Mouse (Mus musculus) limb, embryonic 14.5 days (tissue): ENCODE measurements at regions not wholly inside any gene's neighbourhood (a gene's known extent, or its start where the extent isn't known, plus 50 kb on each side); places are given as distances from the start of the nearest gene placed in this dataset.

Source experiments
- ATAC-seq: fragments of 200-750 bp; cut with Nextera tagmentation; 2 replicates; pipeline ENCODE4 v1.8.0; 2017; ENCODE audit warnings: low read depth, moderate number of reproducible peaks, moderate TSS enrichment; ENCODE audit not compliant: low FRiP score
- DNase-seq: peaks from one replicate; pipeline ENCODE4 v3.0.0-alpha.2; 2015; ENCODE audit warnings: low spot score
- H3K27ac ChIP-seq: fragments of 300-500 bp; sonication (generic); replicated peaks from 2 replicates; pipeline ENCODE4 v1.5.1; 2014; ENCODE audit warnings: low read depth, mild to moderate bottlenecking, low read length, moderate library complexity, mixed read lengths
- H3K27me3 ChIP-seq: fragments of 300-500 bp; sonication (generic); 2 replicates; pipeline ENCODE4 v1.6.1; 2014; ENCODE audit warnings: low read length, mixed read lengths; ENCODE audit not compliant: control insufficient read depth, insufficient read depth
- H3K36me3 ChIP-seq: fragments of 300-500 bp; sonication (generic); 2 replicates; pipeline ENCODE4 v1.6.1; 2014; ENCODE audit warnings: mild to moderate bottlenecking, low read length, moderate library complexity, mixed read lengths; ENCODE audit not compliant: control insufficient read depth, insufficient read depth
- H3K4me1 ChIP-seq: fragments of 300-500 bp; sonication (generic); 2 replicates; pipeline ENCODE4 v1.6.1; 2014; ENCODE audit warnings: antibody characterized with exemption, low read length, mixed read lengths; ENCODE audit not compliant: control insufficient read depth, insufficient read depth
- H3K4me2 ChIP-seq: fragments of 300-500 bp; sonication (generic); replicated peaks from 2 replicates; pipeline ENCODE4 v1.6.1; 2014; ENCODE audit warnings: low read depth, mild to moderate bottlenecking, low read length, moderate library complexity; ENCODE audit not compliant: severe bottlenecking
- H3K4me3 ChIP-seq: fragments of 300-500 bp; sonication (generic); replicated peaks from 2 replicates; pipeline ENCODE4 v1.5.1; 2014; ENCODE audit warnings: low read length
- H3K9ac ChIP-seq: fragments of 300-500 bp; sonication (generic); 2 replicates; pipeline ENCODE4 v1.6.1; 2014; ENCODE audit warnings: mild to moderate bottlenecking, low read depth, low read length, moderate library complexity; ENCODE audit not compliant: severe bottlenecking
- H3K9me3 ChIP-seq: fragments of 300-500 bp; sonication (generic); 2 replicates; pipeline ENCODE4 v1.6.1; 2016; ENCODE audit warnings: low read length; ENCODE audit not compliant: control insufficient read depth
- POLR2A ChIP-seq: fragments of 200-500 bp; IDR thresholded peaks from 2 replicates; pipeline ENCODE4 v1.8.0; 2012; ENCODE audit warnings: inconsistent platforms, mild to moderate bottlenecking, moderate library complexity, borderline replicate concordance; ENCODE audit not compliant: insufficient read depth, insufficient read length; ENCODE audit errors: extremely low read depth
- WGBS: fragments of 180-500 bp; shearing (Covaris S2); extraction: QIAGEN DNeasy Blood & Tissue Kit; methylation state at CpG from one replicate; pipeline ENCODE4 v1.1.7; 2014; 5-methylcytosine and 5-hydroxymethylcytosine counted together

- no peaks in the 10 kb centered on the region for H3K9me3 ChIP-seq
Observed at GRCm38 (mm10) chr13:32611551-32612295, 172.0 kb downstream of the Mylk4 start.

GRCm38 (mm10) chr13:32610970-32611369, 172.8 kb downstream of the Mylk4 start:
- Histone ChIP-seq H3K27ac (peak overlapping the region; percentile 67; the same call in 1 of the 2 replicates), H3K9ac (no peak overlapping the region)
- no peak for ATAC-seq

More at GRCm38 (mm10) chr13:32611551-32612295, 172.0 kb downstream of the Mylk4 start:
- ATAC-seq (peak; percentile 83), DNase-seq (peak; percentile 58)
- Histone ChIP-seq H3K9ac (no peak overlapping the region), H3K27me3 (no peaks in the 10 kb centered on the region), H3K4me2 (peak overlapping the region; percentile 23; the same call in 1 of the 2 replicates), H3K36me3 (no peaks in the 10 kb centered on the region), H3K4me3 (no peak overlapping the region), H3K4me1 (peaks cover 43% of the 10 kb centered on the region), H3K27ac (0 out of 2 replicates have a peak overlapping the region, but pooled peaks have one; percentile 29)
- WGBS: 17% methylated on average over 13 of the region's 13 CpGs
- TF ChIP-seq POLR2A: no peak

GRCm38 (mm10) chr13:32608413-32608812, 175.3 kb downstream of the Mylk4 start:
- peaks cover 23% of the 10 kb centered on the region for H3K4me1 ChIP-seq
- no peak overlapping the region for H3K9ac ChIP-seq
- TF ChIP-seq POLR2A: no peak
- H3K36me3 ChIP-seq: no peaks in the 10 kb centered on the region
- H3K27ac ChIP-seq: no peak overlapping the region
- no peaks in the 10 kb centered on the region for H3K9me3 ChIP-seq
- DNase-seq (no peak), ATAC-seq (no peak)
- no peak overlapping the region for H3K4me3 ChIP-seq
- WGBS: 82% methylated on average over 3 of the region's 3 CpGs
- no peak overlapping the region for H3K4me2 ChIP-seq
- no peaks in the 10 kb centered on the region for H3K27me3 ChIP-seq

More at GRCm38 (mm10) chr13:32610970-32611369, 172.8 kb downstream of the Mylk4 start:
- TF ChIP-seq POLR2A: no peak
- Histone ChIP-seq H3K4me2 (no peak overlapping the region), H3K27me3 (no peaks in the 10 kb centered on the region), H3K9me3 (no peaks in the 10 kb centered on the region), H3K36me3 (no peaks in the 10 kb centered on the region), H3K4me3 (no peak overlapping the region), H3K4me1 (peaks cover 37% of the 10 kb centered on the region)
- no peak for DNase-seq
- WGBS: 33% methylated on average over 5 of the region's 5 CpGs

- H3K4me2 ChIP-seq: no peak overlapping the region
- 62% methylated on average over 8 of the region's 8 CpGs for WGBS
Observed at GRCm38 (mm10) chr13:32603925-32604590, 179.7 kb downstream of the Mylk4 start.

GRCm38 (mm10) chr13:32601315-32601714, 182.4 kb downstream of the Mylk4 start:
- ATAC-seq: no peak
- no peak overlapping the region for H3K4me2 ChIP-seq
- WGBS: 51% methylated on average over 5 of the region's 5 CpGs
- H3K9me3 ChIP-seq: no peaks in the 10 kb centered on the region
- H3K4me1 ChIP-seq: peaks cover 13% of the 10 kb centered on the region; the same call in 1 of the 2 replicates
- H3K36me3 ChIP-seq: no peaks in the 10 kb centered on the region
- H3K27ac ChIP-seq: no peak overlapping the region
- no peak for DNase-seq
- no peaks in the 10 kb centered on the region for H3K27me3 ChIP-seq
- H3K9ac ChIP-seq: no peak overlapping the region
- TF ChIP-seq POLR2A: no peak
- H3K4me3 ChIP-seq: no peak overlapping the region

More at GRCm38 (mm10) chr13:32603925-32604590, 179.7 kb downstream of the Mylk4 start:
- DNase-seq (no peak), ATAC-seq (no peak)
- no peak overlapping the region for H3K9ac ChIP-seq
- no peaks in the 10 kb centered on the region for H3K27me3 ChIP-seq
- H3K27ac ChIP-seq: no peak overlapping the region
- no peak for TF ChIP-seq POLR2A
- H3K4me1 ChIP-seq: peaks cover 13% of the 10 kb centered on the region; the same call in 1 of the 2 replicates
- no peaks in the 10 kb centered on the region for H3K36me3 ChIP-seq
- no peaks in the 10 kb centered on the region for H3K9me3 ChIP-seq
- H3K4me3 ChIP-seq: no peak overlapping the region
